Mouse (Mus musculus) E14TG2a.4 (cell line): ENCODE results near the gene Yipf3.

Experiments used
- CTCF ChIP-seq: conservative IDR thresholded peaks from 2 replicates; pipeline ENCODE4 v1.5.1; 2014; ENCODE audit warnings: low read length
- POU5F1 ChIP-seq: IDR thresholded peaks from 2 replicates; pipeline ENCODE4 v1.6.1; 2014; ENCODE audit warnings: low read length, borderline replicate concordance

- no peak for TF ChIP-seq POU5F1
- no peak for TF ChIP-seq CTCF
These were observed 4.3 kb upstream of the Yipf3 start for GRCm38 (mm10) chr17:46243624-46244023.
